Mouse (Mus musculus) spleen, postnatal 36 days (tissue): ENCODE results near the gene Gm11168.
A peak's percentile ranks its signal among the peaks of the same experiment; 100 is the strongest.
"Not testable (repeated sequence)": the region's sequence is repeated elsewhere in the genome, so short reads cannot be mapped to it uniquely, and the experiment has no call there.

Experiments used
- DNase-seq, 2 experiments: peaks; one replicate each; pipeline ENCODE4 v3.0.0; 2022; ENCODE audit warnings: low spot score in 2 of 2, mixed read lengths in 1 of 2

Gene Gm11168

DNA sequence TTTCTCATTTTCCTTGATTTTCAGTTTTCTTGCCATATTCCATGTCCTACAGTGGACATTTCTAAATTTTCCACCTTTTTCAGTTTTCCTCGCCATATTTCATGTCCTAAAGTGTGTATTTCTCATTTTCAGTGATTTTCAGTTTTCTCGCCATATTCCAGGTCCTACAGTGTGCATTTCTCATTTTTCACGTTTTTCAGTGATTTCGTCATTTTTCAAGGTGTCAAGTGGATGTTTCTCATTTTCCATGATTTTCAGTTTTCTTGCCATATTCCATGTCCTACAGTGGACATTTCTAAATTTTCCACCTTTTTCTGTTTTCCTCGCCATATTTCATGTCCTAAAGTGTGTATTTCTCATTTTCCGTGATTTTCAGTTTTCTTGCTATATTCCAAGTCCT is 22.5 kb downstream of the Gm11168 start:
- peak; percentile 88 to 91 for DNase-seq

DNA sequence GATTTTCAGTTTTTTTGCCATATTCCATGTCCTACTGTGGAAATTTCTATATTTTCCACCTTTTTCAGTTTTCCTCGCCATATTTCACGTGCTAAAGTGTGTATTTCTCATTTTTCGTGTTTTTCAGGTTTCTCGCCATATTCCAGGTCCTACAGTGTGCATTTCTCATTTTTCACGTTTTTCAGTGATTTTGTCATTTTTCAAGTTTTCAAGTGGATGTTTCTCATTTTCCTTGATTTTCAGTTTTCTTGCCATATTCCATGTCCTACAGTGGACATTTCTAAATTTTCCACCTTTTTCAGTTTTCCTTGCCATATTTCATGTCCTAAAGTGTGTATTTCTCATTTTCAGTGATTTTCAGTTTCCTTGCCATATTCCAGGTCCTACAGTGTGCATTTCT is 23.0 kb downstream of the Gm11168 start:
- not testable (repeated sequence) for DNase-seq

DNA sequence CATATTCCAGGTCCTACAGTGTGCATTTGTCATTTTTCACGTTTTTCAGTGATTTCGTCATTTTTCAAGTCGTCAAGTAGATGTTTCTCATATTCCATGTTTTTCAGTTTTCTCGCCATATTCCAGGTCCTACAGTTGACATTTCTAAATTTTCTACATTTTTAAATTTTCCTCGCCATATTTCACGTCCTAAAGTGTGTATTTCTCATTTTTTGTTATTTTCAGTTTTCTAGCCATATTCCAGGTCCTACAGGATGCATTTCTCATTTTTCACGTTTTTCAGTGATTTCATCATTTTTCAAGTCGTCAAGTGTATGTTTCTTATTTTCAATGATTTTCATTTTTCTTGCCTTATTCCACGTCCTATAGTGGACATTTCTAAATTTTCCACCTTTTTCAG is 23.6 kb downstream of the Gm11168 start:
- DNase-seq = not testable (repeated sequence)

DNA sequence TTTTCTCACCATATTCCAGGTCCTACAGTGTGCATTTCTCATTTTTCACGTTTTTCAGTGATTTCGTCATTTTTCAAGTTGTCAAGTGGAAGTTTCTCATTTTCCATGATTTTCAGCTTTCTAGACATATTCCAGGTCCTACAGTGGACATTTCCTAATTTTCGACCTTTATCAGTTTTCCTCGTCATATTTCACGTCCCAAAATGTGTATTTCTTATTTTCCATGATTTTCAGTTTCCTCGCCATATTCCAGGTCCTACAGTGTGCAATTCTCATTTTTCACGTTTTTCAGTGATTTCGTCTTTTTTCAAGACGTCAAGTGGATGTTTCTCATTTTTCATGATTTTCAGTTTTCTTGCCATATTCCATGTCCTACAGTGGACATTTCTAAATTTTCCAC is 24.1 kb downstream of the Gm11168 start:
- not testable (repeated sequence) for DNase-seq

DNA sequence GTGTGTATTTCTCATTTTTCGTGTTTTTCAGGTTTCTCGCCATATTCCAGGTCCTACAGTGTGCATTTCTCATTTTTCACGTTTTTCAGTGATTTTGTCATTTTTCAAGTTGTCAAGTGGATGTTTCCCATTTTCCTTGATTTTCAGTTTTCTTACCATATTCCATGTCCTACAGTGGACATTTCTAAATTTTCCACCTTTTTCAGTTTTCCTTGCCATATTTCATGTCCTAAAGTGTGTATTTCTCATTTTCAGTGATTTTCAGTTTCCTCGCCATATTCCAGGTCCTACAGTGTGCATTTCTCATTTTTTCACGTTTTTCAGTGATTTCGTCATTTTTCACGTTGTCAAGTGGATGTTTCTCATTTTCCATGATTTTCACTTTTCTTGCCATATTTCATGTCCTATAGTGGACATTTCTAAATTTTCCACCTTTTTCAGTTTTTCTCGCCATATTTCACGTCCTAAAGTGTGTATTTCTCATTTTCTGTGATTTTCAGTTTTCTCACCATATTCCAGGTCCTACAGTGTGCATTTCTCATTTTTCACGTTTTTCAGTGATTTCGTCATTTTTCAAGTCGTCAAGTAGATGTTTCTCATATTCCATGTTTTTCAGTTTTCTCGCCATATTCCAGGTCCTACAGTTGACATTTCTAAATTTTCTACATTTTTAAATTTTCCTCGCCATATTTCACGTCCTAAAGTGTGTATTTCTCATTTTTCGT is 26.3 kb downstream of the Gm11168 start:
- peak; percentile 66 to 73 for DNase-seq

DNA sequence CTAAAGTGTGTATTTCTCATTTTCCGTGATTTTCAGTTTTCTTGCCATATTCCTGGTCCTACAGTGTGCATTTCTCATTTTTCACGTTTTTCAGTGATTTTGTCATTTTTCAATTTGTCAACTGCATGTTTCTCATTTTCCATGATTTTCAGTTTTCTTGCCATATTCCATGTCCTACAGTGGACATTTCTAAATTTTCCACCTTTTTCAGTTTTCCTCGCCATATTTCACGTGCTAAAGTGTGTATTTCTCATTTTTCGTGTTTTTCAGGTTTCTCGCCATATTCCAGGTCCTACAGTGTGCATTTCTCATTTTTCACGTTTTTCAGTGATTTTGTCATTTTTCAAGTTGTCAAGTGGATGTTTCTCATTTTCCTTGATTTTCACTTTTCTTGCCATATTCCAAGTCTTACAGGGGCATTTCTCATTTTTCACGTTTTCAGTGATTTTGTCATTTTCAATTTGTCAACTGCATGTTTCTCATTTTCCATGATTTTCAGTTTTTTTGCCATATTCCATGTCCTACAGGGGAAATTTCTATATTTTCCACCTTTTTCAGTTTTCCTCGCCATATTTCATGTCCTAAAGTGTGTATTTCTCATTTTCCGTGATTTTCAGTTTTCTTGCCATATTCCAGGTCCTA is 27.7 kb downstream of the Gm11168 start:
- not testable (repeated sequence) for DNase-seq

DNA sequence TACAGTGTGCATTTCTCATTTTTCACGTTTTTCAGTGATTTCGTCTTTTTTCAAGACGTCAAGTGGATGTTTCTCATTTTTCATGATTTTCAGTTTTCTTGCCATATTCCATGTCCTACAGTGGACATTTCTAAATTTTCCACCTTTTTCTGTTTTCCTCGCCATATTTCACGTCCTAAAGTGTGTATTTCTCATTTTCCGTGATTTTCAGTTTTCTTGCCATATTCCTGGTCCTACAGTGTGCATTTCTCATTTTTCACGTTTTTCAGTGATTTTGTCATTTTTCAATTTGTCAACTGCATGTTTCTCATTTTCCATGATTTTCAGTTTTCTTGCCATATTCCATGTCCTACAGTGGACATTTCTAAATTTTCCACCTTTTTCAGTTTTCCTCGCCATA is 31.2 kb downstream of the Gm11168 start, which contains the start of gene Gm17535:
Gm17535 (plus strand) TSS at position 301 of the 400 bp plus-strand sequence.
- DNase-seq = not testable (repeated sequence)

DNA sequence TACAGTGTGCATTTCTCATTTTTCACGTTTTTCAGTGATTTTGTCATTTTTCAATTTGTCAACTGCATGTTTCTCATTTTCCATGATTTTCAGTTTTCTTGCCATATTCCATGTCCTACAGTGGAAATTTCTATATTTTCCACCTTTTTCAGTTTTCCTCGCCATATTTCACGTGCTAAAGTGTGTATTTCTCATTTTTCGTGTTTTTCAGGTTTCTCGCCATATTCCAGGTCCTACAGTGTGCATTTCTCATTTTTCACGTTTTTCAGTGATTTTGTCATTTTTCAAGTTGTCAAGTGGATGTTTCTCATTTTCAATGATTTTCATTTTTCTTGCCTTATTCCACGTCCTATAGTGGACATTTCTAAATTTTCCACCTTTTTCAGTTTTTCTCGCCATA is 33.4 kb downstream of the Gm11168 start, which contains the start of gene Gm10715:
Gm10715 (plus strand) TSS at position 301 of the 400 bp plus-strand sequence.
- DNase-seq = not testable (repeated sequence)

DNA sequence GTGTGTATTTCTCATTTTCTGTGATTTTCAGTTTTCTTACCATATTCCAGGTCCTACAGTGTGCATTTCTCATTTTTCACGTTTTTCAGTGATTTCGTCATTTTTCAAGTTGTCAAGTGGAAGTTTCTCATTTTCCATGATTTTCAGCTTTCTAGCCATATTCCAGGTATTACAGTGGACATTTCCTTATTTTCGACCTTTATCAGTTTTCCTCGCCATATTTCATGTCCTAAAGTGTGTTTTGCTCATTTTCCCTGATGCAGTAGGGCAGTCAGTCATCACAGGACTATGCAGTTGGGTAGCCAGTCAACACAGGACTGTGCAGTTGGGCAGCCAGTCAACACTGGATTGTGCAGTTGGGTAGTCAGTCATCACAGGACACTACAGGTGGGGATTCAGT is 35.0 kb downstream of the Gm11168 start:
- DNase-seq = not testable (repeated sequence)
